Mouse (Mus musculus) cortical plate, adult 2 months (tissue): ENCODE data around the gene Psmb11. TPM values are rescaled to one million over a fixed set of nuclear protein-coding genes. Genes with fewer than 3 reads are reported as not detected.
"Not testable (repeated sequence)": the region's sequence is repeated elsewhere in the genome, so short reads cannot be mapped to it uniquely, and the experiment has no call there.

ENCODE experiments used
- H3K27ac ChIP-seq: fragments of 200-500 bp; 2 replicates; pipeline ENCODE4 v1.5.1; 2012; ENCODE audit warnings: low read length, control low read depth, inconsistent platforms; ENCODE audit not compliant: insufficient read depth
- H3K4me1 ChIP-seq: fragments of 200-500 bp; 2 replicates; pipeline ENCODE4 v1.6.1; 2011; ENCODE audit warnings: low read length; ENCODE audit not compliant: control insufficient read depth, insufficient read depth
- H3K4me3 ChIP-seq: fragments of 200-500 bp; 2 replicates; pipeline ENCODE4 v1.5.1; 2011; ENCODE audit warnings: mild to moderate bottlenecking, low read length, control low read depth; ENCODE audit not compliant: insufficient read depth
- CTCF ChIP-seq: fragments of 200-500 bp; IDR thresholded peaks from 2 replicates; pipeline ENCODE4 v1.5.1; 2011; ENCODE audit warnings: mild to moderate bottlenecking, control low read depth, low read length; ENCODE audit not compliant: insufficient read depth; ENCODE audit errors: extremely low read depth
- POLR2A ChIP-seq: fragments of 200-500 bp; IDR thresholded peaks from 2 replicates; pipeline ENCODE4 v1.6.1; 2011; ENCODE audit warnings: mild to moderate bottlenecking, low read length, control low read depth; ENCODE audit not compliant: insufficient read depth; ENCODE audit errors: extremely low read depth
- polyA plus RNA-seq: library from polyadenylated mRNA; depleted of rRNA; stranded (reverse); fragments of >200 nt; gene quantifications from 2 replicates; pipeline ENCODE4 v1.2.3, GENCODE M21; 2012

Gene Psmb11
- polyA plus RNA-seq, 1 experiment: 0.17 TPM

DNA sequence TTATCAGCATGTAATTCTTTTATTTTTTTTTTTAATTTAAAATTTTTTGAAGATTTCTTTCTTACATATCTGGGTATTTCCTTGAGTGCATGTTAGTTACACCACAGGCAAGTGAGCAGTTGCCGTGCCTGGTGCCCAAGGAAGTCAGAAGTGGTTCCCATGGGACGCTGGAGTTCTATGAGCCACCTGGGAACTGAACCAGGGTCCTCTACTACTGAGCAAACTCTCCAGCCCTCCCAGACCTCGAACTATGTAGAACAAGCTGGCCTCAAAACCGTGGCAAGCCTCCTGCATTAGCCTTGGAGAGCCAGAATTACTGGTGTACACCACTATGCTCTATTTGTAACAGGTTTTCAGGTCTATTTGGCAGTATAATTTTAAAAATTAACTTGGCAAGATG is 18.6 kb upstream of the Psmb11 start:
- H3K4me3 ChIP-seq: peak overlapping the region; percentile 41; the same call in 1 of the 2 replicates
- TF ChIP-seq POLR2A (no peak), CTCF (no peak)
- H3K27ac ChIP-seq: no peak overlapping the region
- no peaks in the 10 kb centered on the region for H3K4me1 ChIP-seq

DNA sequence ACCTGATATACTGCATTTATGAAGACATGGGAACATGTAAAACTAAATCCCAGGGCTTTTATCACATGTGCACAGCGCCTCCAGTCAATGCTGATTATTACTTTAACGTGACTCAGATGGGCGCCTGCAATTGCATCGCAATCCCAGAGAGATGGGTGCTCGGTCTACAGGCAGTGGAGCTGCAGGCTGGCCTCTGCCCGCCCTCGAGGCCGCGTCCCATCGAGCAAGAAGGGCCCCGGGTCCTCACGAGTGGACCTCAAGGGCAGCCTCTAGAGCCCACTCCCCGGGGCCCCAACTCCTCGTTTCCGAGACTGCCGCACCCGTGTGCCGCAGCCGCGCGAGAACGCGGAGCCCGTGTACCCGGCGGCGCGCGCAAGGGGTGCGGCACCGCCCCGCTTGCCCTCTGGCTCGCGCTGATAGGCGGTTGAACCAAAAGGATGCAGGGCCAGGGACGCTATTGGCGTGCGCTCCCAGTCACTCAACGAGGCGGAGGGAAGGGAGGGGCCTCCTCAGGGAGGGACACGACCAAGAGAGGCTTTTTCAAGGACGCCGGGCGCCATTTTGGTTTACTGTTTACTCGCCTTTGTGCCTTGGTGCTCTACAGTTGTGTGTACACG is 18.1 kb upstream of the Psmb11 start:
- H3K4me1 ChIP-seq: no peaks in the 10 kb centered on the region
- H3K4me3 ChIP-seq: peak overlapping the region; percentile 41
- H3K27ac ChIP-seq: peak overlapping the region; percentile 98
- TF ChIP-seq CTCF (no peak), POLR2A (peak; percentile 55)

GRCm38 (mm10) chr14:54603686-54604085 is 17.5 kb upstream of the Psmb11 start:
- TF ChIP-seq CTCF (no peak), POLR2A (0 out of 2 replicates have a peak, but pooled peaks have one; percentile 0)
- Histone ChIP-seq H3K27ac (peak overlapping the region; percentile 71), H3K4me3 (peak overlapping the region; percentile 41), H3K4me1 (no peaks in the 10 kb centered on the region)

- Histone ChIP-seq H3K4me1 (no peaks in the 10 kb centered on the region), H3K4me3 (peak within 1 kb of the TSS; percentile 37), H3K27ac (peak within 1 kb of the TSS; percentile 69)
- no peak for TF ChIP-seq CTCF
- TF ChIP-seq POLR2A: peak; percentile 46; the same call in 1 of the 2 replicates
Measured at GRCm38 (mm10) chr14:54605752-54606321, 15.4 kb upstream of the Psmb11 start, which contains the start of gene 4931414P19Rik. Gene 4931414P19Rik (minus strand): TSS chr14:54605993.

- Histone ChIP-seq H3K4me3 (no peak overlapping the region), H3K27ac (no peak overlapping the region), H3K4me1 (no peaks in the 10 kb centered on the region)
- TF ChIP-seq CTCF (no peak), POLR2A (no peak)
Measured at GRCm38 (mm10) chr14:54607226-54607625, 14.0 kb upstream of the Psmb11 start.

DNA sequence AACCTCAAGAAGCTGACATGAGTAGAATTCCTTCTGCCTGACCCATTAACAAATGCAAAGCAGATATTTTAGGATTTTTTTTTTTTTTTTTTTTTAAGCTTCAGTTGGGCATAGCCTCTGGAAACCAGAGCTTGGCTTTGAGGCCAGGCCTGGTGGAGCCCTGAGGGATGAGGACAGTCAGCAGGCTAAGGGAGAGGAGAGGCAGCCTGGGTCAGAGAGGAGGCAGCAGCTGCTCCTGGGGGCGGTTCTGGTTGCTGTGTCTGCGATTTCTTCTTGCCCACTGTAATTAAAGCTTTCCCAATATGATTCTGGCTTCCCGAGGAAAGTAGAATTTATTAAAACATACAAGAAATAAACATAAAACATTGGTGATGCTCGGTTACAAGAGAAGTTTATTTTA is 12.0 kb upstream of the Psmb11 start:
- H3K27ac ChIP-seq: no peak overlapping the region
- H3K4me3 ChIP-seq: no peak overlapping the region
- H3K4me1 ChIP-seq: no peaks in the 10 kb centered on the region
- TF ChIP-seq CTCF: no peak

DNA sequence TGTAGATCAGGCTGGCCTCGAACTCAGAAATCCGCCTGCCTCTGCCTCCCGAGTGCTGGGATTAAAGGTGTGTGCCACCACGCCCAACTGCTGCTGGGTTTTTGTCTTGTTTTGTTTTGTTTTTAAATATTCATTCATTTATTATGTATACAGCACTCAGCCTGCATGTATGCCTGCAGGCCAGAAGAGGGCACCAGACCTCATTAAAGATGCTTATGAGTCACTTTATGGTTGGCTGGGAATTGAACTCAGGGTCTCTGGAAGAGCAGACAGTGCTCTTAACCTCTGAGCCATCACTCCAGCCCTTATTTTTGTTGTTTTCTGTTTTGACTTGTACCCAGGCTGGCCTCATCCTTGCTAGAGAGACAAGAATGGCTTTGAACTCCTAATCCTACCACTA is 11.3 kb upstream of the Psmb11 start:
- TF ChIP-seq CTCF (peak; percentile 47), POLR2A (no peak)
- no peak overlapping the region for H3K4me3 ChIP-seq
- no peaks in the 10 kb centered on the region for H3K4me1 ChIP-seq
- 0 out of 2 replicates have a peak overlapping the region, but pooled peaks have one; percentile 26 for H3K27ac ChIP-seq

GRCm38 (mm10) chr14:54610648-54611047 is 10.6 kb upstream of the Psmb11 start:
- H3K27ac ChIP-seq: no peak overlapping the region

GRCm38 (mm10) chr14:54614130-54614529 is 7.1 kb upstream of the Psmb11 start:
- not testable (repeated sequence) for H3K4me3 ChIP-seq, H3K4me1 ChIP-seq, H3K27ac ChIP-seq

More at GRCm38 (mm10) chr14:54610648-54611047, 10.6 kb upstream of the Psmb11 start:
- H3K4me1 ChIP-seq: no peaks in the 10 kb centered on the region
- TF ChIP-seq POLR2A: no peak
- no peak for TF ChIP-seq CTCF
- no peak overlapping the region for H3K4me3 ChIP-seq

- Histone ChIP-seq H3K27ac (no peak overlapping the region), H3K4me1 (peaks cover 1% of the 10 kb centered on the region; the same call in 1 of the 2 replicates), H3K4me3 (no peak overlapping the region; the same call in 1 of the 2 replicates)
- no peak for TF ChIP-seq CTCF
- no peak for TF ChIP-seq POLR2A
Measured at GRCm38 (mm10) chr14:54616226-54616825, 4.9 kb upstream of the Psmb11 start.
